Mouse (Mus musculus) midbrain, embryonic 15.5 days (tissue): ENCODE data around the gene Fgfr2. TPM values are rescaled to one million over a fixed set of nuclear protein-coding genes. Genes with fewer than 3 reads are reported as not detected.

ENCODE experiments used
- ATAC-seq: fragments of 200-750 bp; cut with Nextera tagmentation; replicated peaks from 2 replicates; pipeline ENCODE4 v1.8.0; 2017; ENCODE audit warnings: moderate TSS enrichment
- H3K27ac ChIP-seq: fragments of 300-500 bp; sonication (generic); 2 replicates; pipeline ENCODE4 v1.5.1; 2015; ENCODE audit warnings: mild to moderate bottlenecking, inconsistent platforms
- H3K27me3 ChIP-seq: fragments of 300-500 bp; sonication (generic); replicated peaks from 2 replicates; pipeline ENCODE4 v1.6.1; 2015; ENCODE audit warnings: inconsistent platforms
- H3K36me3 ChIP-seq: fragments of 300-500 bp; sonication (generic); replicated peaks from 2 replicates; pipeline ENCODE4 v1.6.1; 2015; ENCODE audit warnings: inconsistent platforms
- H3K4me1 ChIP-seq: fragments of 300-500 bp; sonication (generic); 2 replicates; pipeline ENCODE4 v1.6.1; 2015; ENCODE audit warnings: inconsistent platforms
- H3K4me2 ChIP-seq: fragments of 300-500 bp; sonication (generic); 2 replicates; pipeline ENCODE4 v1.6.1; 2015; ENCODE audit warnings: inconsistent platforms, mild to moderate bottlenecking, moderate library complexity
- H3K4me3 ChIP-seq: fragments of 300-500 bp; sonication (generic); 2 replicates; pipeline ENCODE4 v1.5.1; 2015; ENCODE audit warnings: mild to moderate bottlenecking, inconsistent platforms
- H3K9ac ChIP-seq: fragments of 300-500 bp; sonication (generic); 2 replicates; pipeline ENCODE4 v1.6.1; 2015; ENCODE audit warnings: mild to moderate bottlenecking, inconsistent platforms
- H3K9me3 ChIP-seq: fragments of 300-500 bp; sonication (generic); 2 replicates; pipeline ENCODE4 v1.6.1; 2016; ENCODE audit warnings: inconsistent platforms
- WGBS: fragments of 180-500 bp; shearing (Covaris S2); methylation state at CpG from one replicate; pipeline ENCODE4 v1.1.7; 2015; ENCODE audit warnings: mixed read lengths; 5-methylcytosine and 5-hydroxymethylcytosine counted together
- polyA plus RNA-seq: library from polyadenylated mRNA; unstranded; fragments of >200 nt; fragmentation: Nextera tagmentation; extraction: Ambion mirVana; gene quantifications from 2 replicates; pipeline ENCODE4 v1.2.1, GENCODE M21; 2015

The Fgfr2 gene
- polyA plus RNA-seq, 1 experiment from 2014 or later, result 23.3 TPM

- Histone ChIP-seq H3K9ac (no peak overlapping the region), H3K36me3 (no peaks in the 10 kb centered on the region), H3K4me2 (no peak overlapping the region), H3K27ac (peak overlapping the region; percentile 53; the same call in 1 of the 2 replicates), H3K4me3 (no peak overlapping the region), H3K27me3 (no peaks in the 10 kb centered on the region), H3K4me1 (peaks cover 12% of the 10 kb centered on the region), H3K9me3 (no peaks in the 10 kb centered on the region)
- 59% methylated on average over 3 of the region's 3 CpGs for WGBS
- ATAC-seq, result no peak
Observed at GRCm38 (mm10) chr7:132477753-132478152, 645.4 kb downstream of the Fgfr2 start.

GRCm38 (mm10) chr7:132476491-132476890, 646.7 kb downstream of the Fgfr2 start:
- ATAC-seq, result no peak
- H3K27ac ChIP-seq, result no peak overlapping the region
- H3K27me3 ChIP-seq, result no peaks in the 10 kb centered on the region
- H3K4me2 ChIP-seq, result no peak overlapping the region
- H3K4me3 ChIP-seq, result no peak overlapping the region
- no peaks in the 10 kb centered on the region for H3K9me3 ChIP-seq
- H3K36me3 ChIP-seq, result no peaks in the 10 kb centered on the region
- H3K9ac ChIP-seq, result no peak overlapping the region
- 94% methylated on average over 2 of the region's 2 CpGs for WGBS
- peaks cover 12% of the 10 kb centered on the region for H3K4me1 ChIP-seq

- ATAC-seq, result no peak
- no peak overlapping the region for H3K27ac ChIP-seq
- peaks cover 12% of the 10 kb centered on the region for H3K4me1 ChIP-seq
- no peak overlapping the region for H3K4me3 ChIP-seq
- WGBS, result 28% methylated on average over 5 of the region's 5 CpGs
- H3K27me3 ChIP-seq, result no peaks in the 10 kb centered on the region
- no peaks in the 10 kb centered on the region for H3K36me3 ChIP-seq
- H3K9ac ChIP-seq, result no peak overlapping the region
- H3K9me3 ChIP-seq, result no peaks in the 10 kb centered on the region
- H3K4me2 ChIP-seq, result no peak overlapping the region
Observed at GRCm38 (mm10) chr7:132475069-132475468, 648.1 kb downstream of the Fgfr2 start.

GRCm38 (mm10) chr7:132471327-132471726, 651.8 kb downstream of the Fgfr2 start:
- 47% methylated on average over 3 of the region's 3 CpGs for WGBS
- no peak for ATAC-seq
- H3K27ac ChIP-seq, result no peak overlapping the region
- H3K27me3 ChIP-seq, result no peaks in the 10 kb centered on the region
- H3K9ac ChIP-seq, result no peak overlapping the region
- no peak overlapping the region for H3K4me2 ChIP-seq
- no peak overlapping the region for H3K4me3 ChIP-seq
- no peaks in the 10 kb centered on the region for H3K9me3 ChIP-seq
- H3K4me1 ChIP-seq, result no peaks in the 10 kb centered on the region
- H3K36me3 ChIP-seq, result no peaks in the 10 kb centered on the region

GRCm38 (mm10) chr7:132468391-132468790, 654.8 kb downstream of the Fgfr2 start:
- Histone ChIP-seq H3K9ac (no peak overlapping the region), H3K27me3 (no peaks in the 10 kb centered on the region), H3K36me3 (no peaks in the 10 kb centered on the region), H3K9me3 (no peaks in the 10 kb centered on the region), H3K4me3 (no peak overlapping the region), H3K4me2 (no peak overlapping the region), H3K4me1 (no peaks in the 10 kb centered on the region), H3K27ac (no peak overlapping the region)
- no peak for ATAC-seq

DNA sequence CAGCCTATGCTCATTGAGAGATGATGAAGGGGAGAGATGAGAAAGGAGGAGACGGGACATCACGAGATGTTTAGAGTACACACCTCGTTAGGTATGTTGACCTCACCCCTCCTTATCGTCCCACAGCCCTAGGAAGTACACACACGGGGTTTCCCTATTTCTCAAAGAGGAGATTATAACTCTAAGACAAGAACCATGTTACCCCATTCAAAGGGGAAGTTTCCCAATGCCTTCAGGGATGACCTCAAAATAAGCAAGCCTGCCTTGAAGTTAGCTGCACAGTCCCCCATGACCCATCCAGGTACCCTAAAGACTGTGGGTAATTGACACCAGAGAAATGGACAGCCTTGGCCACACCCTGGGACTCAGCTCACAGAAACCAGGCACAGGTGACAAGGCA, 657.3 kb downstream of the Fgfr2 start:
- ATAC-seq, result no peak

DNA sequence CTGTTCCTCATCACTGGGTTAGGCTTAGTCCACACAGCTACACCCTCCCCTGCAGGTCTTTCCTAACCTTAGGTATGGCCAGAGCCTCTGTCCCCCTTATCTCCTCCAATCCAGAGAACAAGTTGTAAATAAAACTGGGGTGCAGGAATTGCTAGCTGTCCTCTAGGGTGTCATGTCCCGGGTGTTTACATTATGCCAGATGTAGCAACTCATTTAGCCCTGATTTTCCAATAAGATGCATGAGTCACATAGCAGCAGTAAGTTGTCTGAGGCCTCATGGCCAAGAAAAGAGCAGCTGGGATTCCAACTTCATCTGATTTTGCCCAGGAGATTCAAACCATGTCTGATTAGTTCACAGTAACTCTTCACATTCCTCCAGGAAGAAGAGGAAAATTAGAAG, 658.3 kb downstream of the Fgfr2 start:
- H3K9me3 ChIP-seq, result no peaks in the 10 kb centered on the region
- 0 out of 2 replicates have a peak, but pooled peaks cover 1% of the 10 kb centered on the region for H3K27me3 ChIP-seq
- no peaks in the 10 kb centered on the region for H3K4me1 ChIP-seq
- ATAC-seq, result no peak
- H3K4me2 ChIP-seq, result no peak overlapping the region
- no peak overlapping the region for H3K27ac ChIP-seq
- H3K36me3 ChIP-seq, result no peaks in the 10 kb centered on the region
- H3K9ac ChIP-seq, result no peak overlapping the region
- 82% methylated on average over 1 of the region's 1 CpGs for WGBS
- H3K4me3 ChIP-seq, result no peak overlapping the region

More for the DNA sequence above, 657.3 kb downstream of the Fgfr2 start:
- no peak overlapping the region for H3K9ac ChIP-seq
- H3K4me3 ChIP-seq, result no peak overlapping the region
- no peak overlapping the region for H3K4me2 ChIP-seq
- WGBS, result 91% methylated on average over 5 of the region's 5 CpGs
- H3K27me3 ChIP-seq, result no peaks in the 10 kb centered on the region
- H3K9me3 ChIP-seq, result no peaks in the 10 kb centered on the region
- no peaks in the 10 kb centered on the region for H3K36me3 ChIP-seq
- H3K27ac ChIP-seq, result no peak overlapping the region
- no peaks in the 10 kb centered on the region for H3K4me1 ChIP-seq

- Histone ChIP-seq H3K27me3 (peaks cover 2% of the 10 kb centered on the region; the same call in 1 of the 2 replicates), H3K36me3 (no peaks in the 10 kb centered on the region), H3K4me1 (peaks cover 7% of the 10 kb centered on the region; the same call in 1 of the 2 replicates), H3K9ac (no peak overlapping the region), H3K4me3 (no peak overlapping the region), H3K9me3 (no peaks in the 10 kb centered on the region), H3K27ac (0 out of 2 replicates have a peak overlapping the region, but pooled peaks have one; percentile 21), H3K4me2 (no peak overlapping the region)
- no peak for ATAC-seq
- 24% methylated on average over 7 of the region's 7 CpGs for WGBS
Observed at GRCm38 (mm10) chr7:132458493-132458892, 664.7 kb downstream of the Fgfr2 start.

GRCm38 (mm10) chr7:132455071-132455720, 668.0 kb downstream of the Fgfr2 start:
- H3K9ac ChIP-seq, result no peak overlapping the region
- no peak overlapping the region for H3K4me2 ChIP-seq
- H3K36me3 ChIP-seq, result no peaks in the 10 kb centered on the region
- H3K4me3 ChIP-seq, result no peak overlapping the region
- H3K27me3 ChIP-seq, result peaks cover 2% of the 10 kb centered on the region; the same call in 1 of the 2 replicates
- WGBS, result 44% methylated on average over 11 of the region's 11 CpGs
- H3K4me1 ChIP-seq, result peaks cover 7% of the 10 kb centered on the region; the same call in 1 of the 2 replicates
- no peak overlapping the region for H3K27ac ChIP-seq
- H3K9me3 ChIP-seq, result no peaks in the 10 kb centered on the region
- ATAC-seq, result no peak

DNA sequence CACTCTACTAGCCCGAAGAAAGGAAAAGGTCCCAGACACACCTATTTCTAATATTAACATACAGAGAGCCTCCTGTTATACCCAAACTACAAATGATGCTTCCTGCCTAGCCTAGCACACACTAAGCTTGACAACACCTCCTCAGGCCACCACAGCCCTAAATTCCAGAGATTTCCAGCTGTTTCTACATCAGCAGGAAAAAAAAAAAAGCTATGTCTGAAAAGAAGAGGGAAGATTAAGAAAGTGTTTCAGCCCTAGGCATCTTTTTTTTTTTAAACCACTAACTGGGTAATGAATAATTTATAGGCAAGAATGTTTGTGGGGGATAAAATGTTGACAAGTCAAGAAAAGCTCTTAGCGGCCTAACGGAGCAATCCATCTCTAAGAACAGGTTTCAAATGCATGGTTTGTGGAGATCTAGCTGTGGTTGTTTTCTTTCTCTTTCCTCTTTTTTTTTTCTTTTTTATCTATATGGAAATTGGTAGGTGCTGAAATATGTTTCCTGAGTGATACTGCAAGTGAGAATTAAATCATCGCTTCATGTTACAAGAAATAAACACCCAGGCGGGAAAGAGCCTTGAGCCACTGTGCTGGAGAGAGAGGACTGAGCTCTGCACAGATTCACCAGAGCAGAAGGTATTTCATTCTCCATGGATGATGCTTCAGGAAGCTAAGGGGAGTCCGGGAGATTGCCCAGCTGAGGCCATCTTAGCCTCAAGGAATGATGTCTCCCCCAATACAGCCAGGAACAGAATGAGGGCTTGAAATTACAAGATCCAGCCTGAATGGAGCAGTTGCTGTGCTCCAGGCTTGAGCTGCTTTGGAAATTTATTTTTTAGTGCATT, 673.0 kb downstream of the Fgfr2 start:
- Histone ChIP-seq H3K9me3 (no peaks in the 10 kb centered on the region), H3K4me3 (no peak overlapping the region), H3K4me1 (peaks cover 6% of the 10 kb centered on the region; the same call in 1 of the 2 replicates), H3K27ac (peak overlapping the region; percentile 53), H3K36me3 (no peaks in the 10 kb centered on the region), H3K4me2 (no peak overlapping the region), H3K27me3 (no peaks in the 10 kb centered on the region), H3K9ac (no peak overlapping the region)
- 50% methylated on average over 6 of the region's 6 CpGs for WGBS
- ATAC-seq, result no peak

GRCm38 (mm10) chr7:132448511-132449154, 674.5 kb downstream of the Fgfr2 start:
- Histone ChIP-seq H3K4me1 (peaks cover 6% of the 10 kb centered on the region; the same call in 1 of the 2 replicates), H3K36me3 (no peaks in the 10 kb centered on the region), H3K9ac (no peak overlapping the region), H3K9me3 (no peaks in the 10 kb centered on the region), H3K4me2 (no peak overlapping the region), H3K4me3 (no peak overlapping the region), H3K27ac (no peak overlapping the region), H3K27me3 (no peaks in the 10 kb centered on the region)
- no peak for ATAC-seq
- WGBS, result 92% methylated on average over 4 of the region's 4 CpGs

DNA sequence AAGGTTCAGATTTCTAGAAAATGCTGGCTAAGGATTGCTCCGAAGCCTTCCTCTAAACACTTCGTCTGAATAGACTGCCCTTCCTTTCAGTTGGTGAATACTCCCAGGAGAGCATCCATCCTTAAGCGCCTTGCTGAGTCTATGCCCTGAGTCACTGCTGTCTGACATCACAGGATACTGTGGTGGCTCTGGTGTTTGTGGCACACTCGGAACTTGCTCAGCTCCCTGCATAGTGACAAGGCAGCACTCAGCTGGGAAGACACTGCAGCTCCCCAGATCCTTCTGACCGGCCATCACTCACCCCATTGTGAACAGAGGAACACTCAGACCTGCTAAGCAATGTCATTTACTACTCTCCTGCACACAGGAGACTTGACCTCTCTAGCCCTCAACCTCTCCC, 675.6 kb downstream of the Fgfr2 start:
- H3K9me3 ChIP-seq, result no peaks in the 10 kb centered on the region
- WGBS, result 90% methylated on average over 5 of the region's 5 CpGs

More for the DNA sequence above, 675.6 kb downstream of the Fgfr2 start:
- Histone ChIP-seq H3K36me3 (no peaks in the 10 kb centered on the region), H3K4me2 (no peak overlapping the region), H3K27me3 (no peaks in the 10 kb centered on the region), H3K9ac (no peak overlapping the region), H3K27ac (no peak overlapping the region), H3K4me1 (peaks cover 6% of the 10 kb centered on the region; the same call in 1 of the 2 replicates), H3K4me3 (no peak overlapping the region)
- ATAC-seq, result no peak
